Mouse (Mus musculus) spleen, postnatal 4 days (tissue): ENCODE measurements around the gene Prune2.
"Not testable (repeated sequence)": the region's sequence is repeated elsewhere in the genome, so short reads cannot be mapped to it uniquely, and the experiment has no call there.

Experiments
- DNase-seq, 2 experiments: peaks; one replicate each; pipeline ENCODE4 v3.0.0; 2022; ENCODE audit warnings: low spot score in 2 of 2

The Prune2 gene

GRCm38 (mm10) chr19:17174501-17174900, 218.6 kb downstream of the Prune2 start:
- DNase-seq = not testable (repeated sequence)

GRCm38 (mm10) chr19:17180506-17180905, 224.6 kb downstream of the Prune2 start:
- no peak for DNase-seq

DNA sequence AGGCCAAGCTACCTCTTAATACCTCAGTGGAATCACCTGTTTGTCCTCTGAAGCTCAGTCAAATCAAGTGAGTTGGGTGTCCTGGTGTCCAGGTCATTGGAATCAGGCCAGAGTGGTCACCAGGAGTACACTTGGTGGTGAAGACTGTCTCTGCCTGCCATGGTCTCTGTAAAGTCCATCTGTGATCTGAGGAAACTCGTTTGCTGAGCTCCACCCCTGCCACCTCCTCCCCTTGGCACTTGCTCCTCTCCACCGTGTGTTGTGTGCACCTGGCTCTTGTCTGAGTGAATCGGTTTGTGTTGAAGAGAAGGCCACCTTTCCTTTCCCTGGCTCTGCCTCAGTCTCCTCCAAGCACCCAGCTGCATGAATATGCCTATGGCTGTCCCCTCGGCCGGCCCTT, 238.8 kb downstream of the Prune2 start:
- DNase-seq = no peak

- DNase-seq = no peak
Measured at GRCm38 (mm10) chr19:17199059-17199458, 243.1 kb downstream of the Prune2 start.

DNA sequence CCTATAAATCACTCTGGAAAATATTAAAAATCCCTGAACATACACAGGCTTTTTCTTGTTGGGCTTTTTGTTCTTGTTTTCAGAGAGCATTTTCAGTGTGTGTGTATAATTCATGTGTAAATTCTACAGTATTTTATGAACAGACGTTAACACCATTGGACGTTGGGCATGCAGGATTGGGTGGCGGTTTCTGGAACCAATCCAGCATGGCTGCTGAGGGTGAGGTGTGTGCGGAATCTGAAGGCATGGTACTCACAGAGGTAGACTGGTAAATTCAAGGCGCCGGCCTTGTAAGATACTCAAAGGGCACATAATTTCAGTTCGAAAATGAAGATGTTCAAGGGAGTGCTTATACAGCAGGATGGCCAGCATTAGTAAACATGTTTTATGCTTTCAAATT, 251.2 kb downstream of the Prune2 start:
- no peak for DNase-seq

- DNase-seq = no peak
Measured at GRCm38 (mm10) chr19:17210541-17210940, 254.6 kb downstream of the Prune2 start.

DNA sequence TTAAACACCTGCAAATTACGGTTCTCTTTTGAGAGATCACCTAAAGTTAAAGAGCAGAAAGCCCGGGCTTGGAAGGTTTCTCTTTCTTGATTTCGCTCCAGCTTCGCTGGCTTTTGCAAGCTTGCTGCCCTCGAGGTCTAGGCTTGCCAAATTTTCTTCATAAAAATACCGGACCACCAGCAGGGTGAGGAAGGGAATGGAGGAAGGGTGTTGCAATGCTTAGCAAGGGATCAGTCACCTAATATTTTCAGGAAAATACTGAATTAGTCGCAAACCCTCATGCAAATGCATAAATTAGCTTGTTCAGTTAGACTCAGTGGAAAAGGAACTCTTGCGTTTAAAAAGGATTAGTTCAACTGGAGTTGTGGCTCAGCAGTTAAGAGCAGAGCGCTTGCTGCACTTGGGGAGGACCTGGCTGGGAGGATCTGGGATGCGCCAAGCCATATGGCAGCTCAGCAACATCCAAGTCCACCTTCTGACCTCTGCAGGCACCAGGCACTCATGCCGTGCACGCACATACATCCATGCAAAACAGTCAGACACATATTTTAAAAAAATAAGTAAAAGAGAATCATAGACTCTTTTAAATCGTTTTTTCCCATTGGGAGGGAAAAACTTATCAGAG, 259.1 kb downstream of the Prune2 start:
- DNase-seq = no peak

GRCm38 (mm10) chr19:17218195-17218594, 262.3 kb downstream of the Prune2 start:
- no peak for DNase-seq

DNA sequence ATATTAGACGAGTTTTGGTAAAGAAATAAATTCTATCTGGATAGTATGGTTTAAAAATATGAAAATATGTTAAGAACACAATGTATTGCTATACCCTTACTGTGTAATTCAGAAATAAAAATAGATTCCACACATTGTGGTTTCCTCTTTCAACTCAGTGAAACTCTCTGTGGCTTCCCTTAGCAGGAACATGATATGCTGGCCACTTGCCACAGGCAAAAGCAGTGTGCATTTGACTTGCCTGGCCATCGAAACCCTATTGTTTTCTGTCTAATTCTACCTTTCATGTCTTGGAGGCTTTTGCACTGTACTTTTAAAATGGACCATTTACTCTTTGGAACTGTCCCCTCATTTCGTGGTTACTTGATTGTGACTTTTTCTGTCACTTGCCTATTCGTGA, 267.9 kb downstream of the Prune2 start:
- peak in 1 of 2 experiments; percentile 16 for DNase-seq

DNA sequence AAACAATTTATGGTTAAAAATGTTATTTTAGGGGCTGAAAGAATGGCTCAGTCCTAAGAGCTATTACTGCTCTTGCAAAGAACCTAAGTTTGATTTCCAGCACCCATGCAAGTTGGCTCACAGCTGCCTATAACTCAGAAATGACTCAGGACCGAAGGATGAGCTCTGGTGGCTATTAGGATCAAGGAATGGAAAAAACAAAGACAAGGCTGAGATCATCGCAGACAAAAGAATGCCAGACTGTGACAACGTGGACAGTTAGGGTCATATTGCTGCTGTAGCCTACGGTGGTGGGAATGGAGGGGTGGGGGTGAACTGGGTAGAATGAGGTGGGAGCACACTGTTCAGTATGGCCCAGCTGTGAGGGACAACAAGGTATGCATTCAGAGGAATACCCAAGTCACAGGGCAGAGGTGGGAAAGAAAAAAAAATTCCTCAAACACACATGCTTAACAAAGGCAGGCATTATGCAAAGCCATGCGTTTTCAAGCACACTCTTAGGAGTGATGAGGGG, 269.7 kb downstream of the Prune2 start:
- DNase-seq = no peak

DNA sequence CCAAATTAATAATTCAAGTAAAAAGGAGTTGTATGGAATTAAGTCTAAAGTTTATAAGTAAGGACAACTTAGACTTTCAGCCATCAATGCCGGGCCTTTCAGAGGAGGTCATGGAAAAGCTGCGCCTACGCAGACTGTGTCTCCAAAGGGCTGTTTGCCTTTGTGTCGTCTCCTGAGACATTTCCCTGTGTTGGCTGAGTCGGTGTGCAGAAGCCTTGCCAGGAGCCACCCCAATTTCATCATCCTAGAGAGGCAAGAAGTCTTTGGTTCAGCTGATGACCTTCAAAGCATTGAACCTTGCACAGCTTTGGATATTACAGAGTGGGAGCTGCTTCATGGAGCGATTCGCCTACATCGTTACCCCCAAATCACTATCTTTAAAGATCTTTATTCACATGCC, 270.2 kb downstream of the Prune2 start:
- no peak for DNase-seq

GRCm38 (mm10) chr19:17230013-17230412, 274.1 kb downstream of the Prune2 start:
- DNase-seq = no peak

DNA sequence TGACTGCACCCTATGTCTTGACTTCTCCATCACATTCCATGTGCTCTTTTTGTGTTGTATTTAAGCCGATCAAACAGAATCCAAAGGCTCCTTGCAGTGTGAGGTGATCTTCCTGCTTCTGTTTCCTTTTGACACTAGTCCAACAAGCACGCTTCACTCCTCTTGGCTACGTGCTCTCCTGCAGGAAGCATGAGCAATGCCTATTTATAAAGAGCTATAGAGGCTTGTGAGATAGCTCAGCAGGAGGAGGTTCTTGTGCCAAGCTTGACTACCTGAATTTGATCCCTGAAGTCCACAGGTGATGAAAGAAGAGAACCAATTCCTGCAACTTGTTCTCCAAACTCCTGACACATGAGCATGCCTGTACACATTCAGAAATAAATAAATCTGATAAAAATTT, 282.6 kb downstream of the Prune2 start:
- no peak for DNase-seq

DNA sequence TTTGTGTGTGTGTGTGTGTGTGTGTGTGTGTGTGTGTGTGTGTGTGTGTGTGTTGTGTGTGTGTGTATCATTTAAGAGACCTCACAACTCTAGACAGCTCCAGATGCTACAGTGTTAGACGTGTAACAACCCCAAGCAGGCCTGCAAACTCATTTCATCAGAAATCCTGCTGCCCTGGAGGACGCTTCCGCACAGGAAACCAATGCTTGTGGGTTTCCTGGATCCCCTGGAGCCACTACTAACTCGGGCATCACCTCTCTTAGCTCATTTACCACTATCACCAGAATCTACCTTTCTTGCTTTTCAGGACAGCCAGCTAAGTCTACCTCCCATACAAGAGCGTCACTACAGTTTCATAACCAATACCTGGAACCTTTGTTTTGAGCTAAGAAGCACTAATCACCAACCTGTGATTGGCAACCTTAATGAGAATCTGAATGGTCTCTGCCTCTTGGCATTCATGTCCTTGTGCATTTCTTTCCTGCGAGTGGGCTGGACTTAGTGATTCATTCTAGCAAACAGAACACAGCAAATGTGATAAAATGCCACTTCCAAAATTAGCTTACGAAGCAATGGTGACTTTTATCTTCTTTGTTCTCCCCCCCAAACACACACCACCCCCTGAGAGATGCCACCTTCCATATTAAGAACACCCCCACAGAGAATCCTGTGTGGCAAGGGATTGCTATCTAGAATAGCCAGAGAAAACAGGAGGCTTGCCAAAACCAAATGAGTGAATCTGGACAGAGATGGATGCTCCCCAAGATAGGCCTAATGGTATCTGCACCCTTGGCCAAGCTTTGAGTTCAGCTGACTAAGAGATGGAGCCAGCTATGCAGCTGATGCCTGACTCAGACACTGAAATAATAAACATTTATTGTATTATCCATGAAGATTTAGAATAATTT, 284.5 kb downstream of the Prune2 start:
- DNase-seq = no peak

DNA sequence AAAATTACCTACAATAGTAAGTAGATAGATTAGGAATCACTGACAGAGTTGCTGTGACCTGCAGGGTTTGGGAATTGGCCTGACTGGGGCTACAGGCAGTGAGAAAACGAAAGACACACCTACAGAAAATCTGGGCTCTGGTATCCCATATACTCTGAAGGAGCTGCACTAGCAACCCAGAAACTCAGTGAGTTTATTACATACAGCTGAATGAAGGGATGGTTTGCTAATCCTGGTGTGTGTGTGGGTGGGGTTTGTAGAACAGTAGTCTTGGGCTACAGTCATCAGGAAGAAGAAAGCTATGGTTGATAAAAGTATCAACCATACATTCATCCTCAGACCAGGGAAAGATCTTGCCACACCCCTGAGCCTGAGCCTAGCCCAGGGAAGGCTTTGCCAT, 285.3 kb downstream of the Prune2 start:
- DNase-seq = no peak

GRCm38 (mm10) chr19:17242962-17243361, 287.0 kb downstream of the Prune2 start:
- DNase-seq = no peak

GRCm38 (mm10) chr19:17244544-17244943, 288.6 kb downstream of the Prune2 start:
- DNase-seq = no peak

DNA sequence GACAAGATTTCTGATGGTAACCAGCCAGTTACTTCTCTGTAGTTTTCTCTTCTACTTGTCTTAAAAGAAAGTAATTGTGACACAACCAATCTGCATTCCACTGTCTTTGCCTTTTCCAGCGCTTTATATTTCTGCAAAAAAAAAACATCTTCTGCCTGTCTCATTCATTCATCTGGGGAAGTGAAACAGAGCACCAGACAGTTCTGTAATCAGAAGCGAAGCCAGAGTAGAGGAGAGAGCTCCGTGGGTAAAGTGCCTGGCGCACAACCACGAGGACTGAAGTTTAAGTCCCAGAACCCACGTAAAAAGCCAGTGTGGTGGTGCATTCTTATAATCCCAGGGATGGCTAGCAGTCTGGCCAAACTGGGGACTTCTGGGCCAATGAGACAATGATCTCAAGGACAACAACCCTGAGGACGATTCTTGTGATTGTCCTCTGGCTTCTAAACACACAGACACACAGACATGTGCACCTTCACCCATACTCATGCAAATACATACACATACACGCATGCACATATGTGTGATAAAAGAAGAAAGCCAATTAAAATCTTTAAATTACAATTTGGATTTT, 291.5 kb downstream of the Prune2 start:
- no peak for DNase-seq

DNA sequence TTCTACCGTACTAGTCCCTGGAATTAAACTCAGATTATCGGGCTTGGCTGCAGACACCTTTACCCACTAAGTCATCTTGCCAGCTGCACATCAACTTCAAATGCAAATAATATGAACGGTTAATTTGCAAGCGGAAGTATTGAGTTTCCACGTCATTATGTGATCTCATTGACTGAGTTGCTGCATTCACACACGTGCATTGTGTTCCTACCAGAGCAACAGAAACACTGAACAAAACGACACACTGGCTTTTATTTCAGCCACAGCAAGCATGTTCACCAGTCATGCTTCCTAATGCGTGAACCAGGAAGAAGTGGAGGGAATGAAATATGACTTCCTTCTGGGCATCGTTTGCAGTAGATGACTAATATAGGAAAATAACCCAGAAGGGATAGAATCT, 293.8 kb downstream of the Prune2 start:
- DNase-seq = no peak

GRCm38 (mm10) chr19:17250801-17251200, 294.9 kb downstream of the Prune2 start:
- DNase-seq = no peak

- no peak for DNase-seq
Measured at GRCm38 (mm10) chr19:17251453-17251852, 295.5 kb downstream of the Prune2 start.

GRCm38 (mm10) chr19:17252845-17253244, 296.9 kb downstream of the Prune2 start:
- DNase-seq = no peak

DNA sequence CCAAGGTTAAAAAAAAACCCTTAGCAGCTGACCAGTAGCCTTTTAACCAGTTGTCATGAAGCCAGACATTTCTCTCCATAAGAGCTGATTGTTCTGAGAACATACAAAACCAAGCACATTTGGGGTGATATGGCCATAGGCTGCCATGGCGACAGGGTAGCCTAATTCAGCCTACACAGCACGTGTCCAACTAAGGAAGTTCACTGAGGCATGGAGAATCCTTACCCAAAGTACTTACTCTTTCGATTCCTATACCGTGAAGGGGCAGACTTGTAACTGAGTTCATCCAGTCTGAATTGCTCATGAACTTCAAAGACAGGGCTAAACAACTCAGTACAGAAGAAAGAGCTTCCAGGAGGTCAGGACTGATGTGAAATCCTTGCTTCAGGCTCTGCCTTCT, 299.6 kb downstream of the Prune2 start:
- DNase-seq = no peak
